Mouse (Mus musculus) gastrocnemius, adult 2 months (tissue): ENCODE measurements around the gene Eml4. TPM values are rescaled to one million over a fixed set of nuclear protein-coding genes. Genes with fewer than 3 reads are reported as not detected.

Source experiments
- DNase-seq: peaks from one replicate; pipeline ENCODE4 v3.0.0; 2022
- H3K27ac ChIP-seq: fragments of 200-600 bp; 2 replicates; pipeline ENCODE4 v1.8.1; 2022; ENCODE audit warnings: mild to moderate bottlenecking
- H3K4me3 ChIP-seq: fragments of 200-600 bp; 2 replicates; pipeline ENCODE4 v1.8.1; 2022; ENCODE audit warnings: mild to moderate bottlenecking, moderate library complexity
- CTCF ChIP-seq: fragments of 200-600 bp; IDR thresholded peaks from 2 replicates; pipeline ENCODE4 v1.8.1; 2022; ENCODE audit warnings: antibody characterized with exemption, mild to moderate bottlenecking, moderate library complexity
- intact Hi-C: fragments of 180-260 bp; cut with DNase I; formaldehyde crosslinking; loops from one replicate; pipeline ENCODE4 v1.15.1; 2025
- long read RNA-seq, 2 experiments: library from polyadenylated mRNA; stranded (forward); transcript quantifications; one replicate each; pipeline ENCODE4 v2.0.0; 2021
- total RNA-seq, 2 experiments: library from RNA; stranded (reverse); gene quantifications; 2 replicates each; pipeline ENCODE4 v1.2.3; 2021

The Eml4 gene
- 1 to 10 TPM; 1.8 to 2.6 TPM for total RNA-seq
- long read RNA-seq, experiment 1, full-length matches to known transcripts, result 2 of 7 reads
- long read RNA-seq, experiment 1, partial matches to known transcripts, result 0 of 7 reads
- long read RNA-seq, experiment 1, other reads (novel, unspliced or antisense), result 5 of 7 reads
- long read RNA-seq, experiment 2, full-length matches to known transcripts, result 2 of 6 reads
- long read RNA-seq, experiment 2, partial matches to known transcripts, result 0 of 6 reads
- long read RNA-seq, experiment 2, other reads (novel, unspliced or antisense), result 4 of 6 reads

GRCm38 (mm10) chr17:83350379-83351091, at the start of gene Eml4:
Gene Eml4 (plus strand): TSS chr17:83350931.
- intact Hi-C loops, result loop anchor here (2.0 to 5.0 kb wide), 2 partner anchors 74 to 162 kb away; no protein-coding TSS in a partner anchor
- peak within 1 kb of the TSS; percentile 87 for H3K4me3 ChIP-seq
- DNase-seq, result peak; percentile 96
- TF ChIP-seq CTCF, result peak; percentile 35; the same call in 1 of the 2 replicates
- H3K27ac ChIP-seq, result peak within 1 kb of the TSS; percentile 90

- no peak overlapping the region for H3K27ac ChIP-seq
- intact Hi-C loops, result no loop called here
- TF ChIP-seq CTCF, result no peak
- H3K4me3 ChIP-seq, result no peak overlapping the region
- no peak for DNase-seq
Observed at GRCm38 (mm10) chr17:83301433-83301832, 49.3 kb upstream of the Eml4 start.

GRCm38 (mm10) chr17:83304089-83304822, 46.5 kb upstream of the Eml4 start:
- H3K27ac ChIP-seq, result no peak overlapping the region
- no peak overlapping the region for H3K4me3 ChIP-seq
- TF ChIP-seq CTCF, result no peak
- intact Hi-C loops, result no loop called here
- DNase-seq, result peak; percentile 33

GRCm38 (mm10) chr17:83306964-83307640, 43.6 kb upstream of the Eml4 start:
- H3K27ac ChIP-seq, result no peak overlapping the region

GRCm38 (mm10) chr17:83307641-83308296, 43.0 kb upstream of the Eml4 start:
- no peak for DNase-seq
- no peak for TF ChIP-seq CTCF
- intact Hi-C loops, result no loop called here
- H3K27ac ChIP-seq, result no peak overlapping the region
- H3K4me3 ChIP-seq, result no peak overlapping the region

More at GRCm38 (mm10) chr17:83306964-83307640, 43.6 kb upstream of the Eml4 start:
- no peak for DNase-seq
- no peak for TF ChIP-seq CTCF
- H3K4me3 ChIP-seq, result no peak overlapping the region
- intact Hi-C loops, result no loop called here

GRCm38 (mm10) chr17:83308451-83308850, 42.3 kb upstream of the Eml4 start:
- DNase-seq, result no peak
- Histone ChIP-seq H3K4me3 (no peak overlapping the region), H3K27ac (no peak overlapping the region)
- TF ChIP-seq CTCF, result no peak
- intact Hi-C loops, result no loop called here

- no peak for TF ChIP-seq CTCF
- intact Hi-C loops, result no loop called here
Observed at GRCm38 (mm10) chr17:83309243-83309642, 41.5 kb upstream of the Eml4 start.

GRCm38 (mm10) chr17:83311806-83312205, 38.9 kb upstream of the Eml4 start:
- peak; percentile 29 for DNase-seq
- intact Hi-C loops, result no loop called here
- H3K27ac ChIP-seq, result peak overlapping the region; percentile 82
- no peak overlapping the region for H3K4me3 ChIP-seq
- no peak for TF ChIP-seq CTCF

More at GRCm38 (mm10) chr17:83309243-83309642, 41.5 kb upstream of the Eml4 start:
- Histone ChIP-seq H3K27ac (no peak overlapping the region), H3K4me3 (no peak overlapping the region)
- no peak for DNase-seq

GRCm38 (mm10) chr17:83312244-83312918, 38.4 kb upstream of the Eml4 start:
- peak overlapping the region; percentile 62 for H3K4me3 ChIP-seq
- H3K27ac ChIP-seq, result peak overlapping the region; percentile 82
- no peak for TF ChIP-seq CTCF
- peak; percentile 79 for DNase-seq
- intact Hi-C loops, result no loop called here

GRCm38 (mm10) chr17:83313046-83313689, 37.6 kb upstream of the Eml4 start:
- peak overlapping the region; percentile 82 for H3K27ac ChIP-seq
- TF ChIP-seq CTCF, result no peak
- DNase-seq, result no peak
- H3K4me3 ChIP-seq, result no peak overlapping the region; the same call in 1 of the 2 replicates
- intact Hi-C loops, result no loop called here

GRCm38 (mm10) chr17:83315476-83315875, 35.3 kb upstream of the Eml4 start:
- Histone ChIP-seq H3K27ac (no peak overlapping the region), H3K4me3 (no peak overlapping the region)
- TF ChIP-seq CTCF, result no peak
- intact Hi-C loops, result no loop called here
- DNase-seq, result no peak
